Mouse (Mus musculus) mature B cell (primary cell): Measurements from ENCODE around the gene Lce3f.

ENCODE experiments used
- in situ Hi-C: fragments of 300-500 bp; cut with MboI; formaldehyde crosslinking; loops from 2 replicates; pipeline ENCODE4 v1.14.3; 2019

The Lce3f gene

DNA sequence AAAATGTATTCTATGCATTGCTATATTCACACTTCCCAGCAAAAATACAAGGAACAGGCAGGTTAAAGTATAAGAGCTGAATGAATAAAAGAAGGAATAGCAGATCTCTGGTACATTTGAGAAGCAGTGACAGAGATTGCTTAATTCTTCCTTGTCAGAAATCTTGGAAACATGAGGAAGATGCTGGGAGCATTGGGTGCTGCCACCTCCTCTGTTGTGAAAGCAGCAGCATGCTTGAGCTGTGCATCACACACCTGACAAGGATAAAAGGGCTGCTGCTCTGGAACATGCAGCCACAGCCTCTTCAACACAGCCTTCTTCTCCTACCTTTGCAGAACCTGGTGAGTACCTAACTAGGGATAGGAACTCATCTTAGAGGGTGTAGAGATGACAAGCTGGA lies at the start of gene Lce3f:
TSS of gene Lce3f (plus strand) at position 301 of the 400 bp plus-strand sequence.
- in situ Hi-C loops = no loop called here

- in situ Hi-C loops = no loop called here
Observed at GRCm38 (mm10) chr3:92944186-92944585, 47.8 kb upstream of the Lce3f start, which contains the start of gene Lce3c. Gene Lce3c (plus strand): TSS chr3:92944486.

- in situ Hi-C loops = no loop called here
Observed at GRCm38 (mm10) chr3:92957090-92957489, 34.9 kb upstream of the Lce3f start, which contains the start of gene Lce3d. Gene Lce3d (plus strand): TSS chr3:92957390.

GRCm38 (mm10) chr3:92966761-92967160 lies 25.3 kb upstream of the Lce3f start, which contains the start of gene Lce3e:
Gene Lce3e (plus strand): TSS chr3:92967061.
- in situ Hi-C loops = no loop called here

DNA sequence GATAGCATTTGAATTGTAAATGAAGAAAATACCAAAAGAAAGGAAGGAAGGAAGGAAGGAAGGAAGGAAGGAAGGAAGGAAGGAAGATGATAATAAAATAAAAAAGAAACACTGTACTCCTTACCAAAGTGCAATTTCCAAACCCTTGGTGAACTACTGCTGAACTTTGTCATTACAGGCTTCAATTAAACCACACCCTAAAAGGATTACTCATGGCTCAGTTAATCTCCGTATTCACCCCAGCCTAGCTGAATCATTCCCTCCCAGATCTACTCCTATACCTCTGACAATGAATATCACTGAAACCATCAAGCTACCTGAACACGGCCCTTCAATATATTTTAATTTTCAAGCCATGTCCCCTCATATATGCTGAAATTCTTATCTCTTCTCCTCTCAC lies 13.5 kb upstream of the Lce3f start:
- in situ Hi-C loops = no loop called here

GRCm38 (mm10) chr3:92998691-92999090 lies 6.7 kb downstream of the Lce3f start:
- in situ Hi-C loops = no loop called here

DNA sequence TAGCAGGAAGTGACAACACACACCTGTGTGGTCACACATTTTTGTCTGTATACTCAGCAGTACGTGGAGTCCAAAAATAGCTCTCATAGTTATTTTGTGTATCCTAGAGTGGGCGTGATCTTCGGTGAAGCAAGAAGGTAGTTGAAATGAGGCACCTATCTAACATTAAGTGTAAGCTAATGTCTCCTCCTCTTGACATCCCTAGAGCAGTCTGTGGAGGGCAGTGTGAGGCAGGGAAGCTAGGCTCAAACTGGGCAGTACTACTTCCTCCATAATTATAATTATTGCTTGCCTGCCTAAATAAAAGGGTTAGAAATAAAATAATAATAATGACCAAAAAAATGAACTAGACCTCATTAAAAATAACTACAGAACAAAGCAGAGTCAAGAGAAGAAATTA lies 8.6 kb downstream of the Lce3f start:
- in situ Hi-C loops = no loop called here

DNA sequence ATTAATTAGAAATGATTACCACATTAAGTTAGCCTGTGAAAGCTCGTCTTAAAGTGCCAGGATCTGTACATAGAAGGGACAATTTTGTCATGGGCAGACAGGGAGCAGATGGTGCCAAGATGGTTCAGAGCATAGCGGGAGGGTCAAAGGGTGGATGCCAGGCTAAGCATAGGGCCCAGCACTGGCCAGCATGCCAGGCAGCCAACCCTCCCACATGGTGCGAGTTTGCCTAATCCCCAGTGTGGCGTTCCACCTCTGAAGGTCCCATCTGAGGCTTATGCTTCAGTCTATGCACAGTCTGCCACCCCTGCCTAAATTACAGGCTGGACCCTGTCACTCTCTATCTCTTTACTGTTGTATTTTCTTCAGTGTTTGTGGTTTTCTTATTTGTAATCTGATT lies 10.8 kb downstream of the Lce3f start:
- in situ Hi-C loops = no loop called here

GRCm38 (mm10) chr3:93014378-93014801 lies 22.4 kb downstream of the Lce3f start:
- in situ Hi-C loops = no loop called here

GRCm38 (mm10) chr3:93014871-93015270 lies 22.8 kb downstream of the Lce3f start:
- in situ Hi-C loops = no loop called here

DNA sequence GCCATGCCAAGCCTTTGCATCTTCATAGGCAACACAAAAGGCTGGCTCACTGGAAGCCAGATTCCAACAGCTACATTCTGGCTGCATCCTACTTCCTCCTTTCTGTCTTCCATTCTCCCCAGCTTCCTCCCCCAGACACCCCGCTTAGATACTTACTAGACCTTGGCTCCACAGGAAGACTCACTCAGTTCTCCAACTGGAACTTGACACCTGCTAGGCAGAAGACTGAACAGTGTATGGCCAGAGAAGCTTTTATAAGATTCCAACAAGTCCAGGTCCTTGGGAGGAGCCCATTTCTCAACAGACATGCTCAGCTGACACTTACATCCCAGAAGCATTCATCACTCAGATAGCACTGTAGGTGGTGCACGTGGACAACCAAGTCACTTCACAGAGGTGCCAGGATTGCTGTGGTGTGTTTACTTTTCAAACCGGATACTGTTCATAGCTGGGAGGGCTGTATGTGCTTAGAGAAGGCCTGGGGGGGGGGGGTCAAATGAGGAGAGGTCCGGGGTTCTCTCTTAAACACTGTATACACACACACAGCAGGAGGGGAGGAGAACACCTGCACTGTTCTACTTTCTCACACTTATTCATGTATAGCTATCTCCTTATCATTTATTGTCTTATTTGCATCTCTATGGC lies 23.6 kb downstream of the Lce3f start, which contains the start of gene Crct1:
TSS of gene Crct1 (minus strand) at position 228 of the 645 bp plus-strand sequence.
- in situ Hi-C loops = no loop called here

- in situ Hi-C loops = no loop called here
Observed at GRCm38 (mm10) chr3:93018960-93019359, 26.9 kb downstream of the Lce3f start, which contains the start of gene Lce1m. Gene Lce1m (minus strand): TSS chr3:93019060.

DNA sequence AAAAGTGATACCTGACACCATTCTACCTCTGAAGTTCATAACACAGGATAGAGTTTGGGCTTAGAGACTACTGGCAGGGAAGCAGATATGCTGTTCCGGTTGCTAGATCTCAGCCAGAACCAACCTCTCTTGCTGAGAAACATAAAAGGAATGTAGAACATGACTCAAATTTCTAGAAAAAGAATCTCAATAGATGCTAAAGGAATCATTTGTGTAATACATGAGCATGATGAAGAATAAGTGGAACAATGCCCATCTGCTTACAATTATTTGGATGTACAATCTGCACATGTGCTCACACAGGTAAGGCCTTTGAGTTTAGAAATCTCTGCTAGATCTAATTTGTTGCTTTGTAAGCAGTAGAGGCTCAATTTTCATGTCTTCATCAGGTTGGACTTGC lies 29.1 kb downstream of the Lce3f start:
- in situ Hi-C loops = no loop called here

GRCm38 (mm10) chr3:93023411-93024184 lies 31.6 kb downstream of the Lce3f start:
- in situ Hi-C loops = no loop called here

DNA sequence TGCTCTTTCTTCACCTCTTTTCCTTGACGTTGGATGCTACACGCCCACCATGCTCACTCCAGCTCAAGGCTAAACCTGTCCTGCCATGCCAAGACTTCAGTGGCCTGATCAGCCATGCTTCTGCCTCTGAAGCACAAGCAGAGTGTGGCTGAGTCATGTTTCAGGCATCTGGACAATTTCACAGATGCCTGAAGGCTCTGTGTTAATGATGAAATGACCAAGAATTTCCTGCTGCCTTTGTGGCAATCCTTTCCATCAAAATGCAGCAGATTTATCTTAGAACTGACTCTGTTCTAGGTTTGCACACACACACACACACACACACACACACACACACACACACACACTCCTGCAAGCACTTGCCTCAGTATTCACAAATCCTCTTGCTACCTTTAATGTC lies 33.5 kb downstream of the Lce3f start:
- in situ Hi-C loops = no loop called here

GRCm38 (mm10) chr3:93031450-93031849 lies 39.4 kb downstream of the Lce3f start:
- in situ Hi-C loops = no loop called here
